Mouse (Mus musculus): Measurements from ENCODE around the gene Ccnd2. TPM values are rescaled to one million over a fixed set of nuclear protein-coding genes. Genes with fewer than 3 reads are reported as not detected.

Gene Ccnd2
- polyA plus RNA-seq, 1 experiment from 2014 or later = 46.1 TPM

Other genes with a start within 250 kb of the Ccnd2 start
- 0.05 TPM in 1 of 2 replicates, not detected in the other for gene Dyrk4, start 230.4 kb downstream of the Ccnd2 start, polyA plus RNA-seq (2015; fragmentation: Nextera tagmentation; extraction: Ambion mirVana)
- 40.3 and 46.5 TPM in 2 replicates for gene Rad51ap1, start 212.6 kb downstream of the Ccnd2 start, polyA plus RNA-seq (2015; fragmentation: Nextera tagmentation; extraction: Ambion mirVana)
- 12.3 and 14.6 TPM in 2 replicates for gene D6Wsu163e, start 212.2 kb downstream of the Ccnd2 start, polyA plus RNA-seq (2015; fragmentation: Nextera tagmentation; extraction: Ambion mirVana)
- 0.04 TPM in 1 of 2 replicates, not detected in the other for gene Fgf6, start 136.6 kb downstream of the Ccnd2 start, polyA plus RNA-seq (2015; fragmentation: Nextera tagmentation; extraction: Ambion mirVana)
- not detected in 2 replicates for gene Fgf23, start 79.3 kb downstream of the Ccnd2 start, polyA plus RNA-seq (2015; fragmentation: Nextera tagmentation; extraction: Ambion mirVana)
- 0.24 and 0.41 TPM in 2 replicates for gene Tigar, start 42.6 kb downstream of the Ccnd2 start, polyA plus RNA-seq (2015; fragmentation: Nextera tagmentation; extraction: Ambion mirVana)